Mouse (Mus musculus) layer of hippocampus, postnatal 14 days (tissue): ENCODE data around the gene P2rx1. TPM values are rescaled to one million over a fixed set of nuclear protein-coding genes. Genes with fewer than 3 reads are reported as not detected.

Experiments used
- DNase-seq, 2 experiments: peaks; one replicate each; pipeline ENCODE4 v3.0.0; 2021 to 2022; ENCODE audit warnings: low spot score in 2 of 2, mixed read lengths in 1 of 2
- long read RNA-seq, 2 experiments: library from polyadenylated mRNA; stranded (forward); transcript quantifications; one replicate each; pipeline ENCODE4 v2.0.0; 2021
- total RNA-seq, 2 experiments: library from RNA; stranded (reverse); gene quantifications; 2 replicates each; pipeline ENCODE4 v1.2.3; 2021

Gene P2rx1
- under 1 TPM; 0.65 to 0.83 TPM for total RNA-seq
- long read RNA-seq, experiment 1, partial matches to known transcripts: 0 of 2 reads
- long read RNA-seq, experiment 1, other reads (novel, unspliced or antisense): 1 of 2 reads
- long read RNA-seq, experiment 2, partial matches to known transcripts: 0 of 1 reads
- long read RNA-seq, experiment 2, other reads (novel, unspliced or antisense): 0 of 1 reads

- no peak for DNase-seq
Observed at GRCm38 (mm10) chr11:72998771-72999170, at the start of gene P2rx1. Gene P2rx1, plus strand, starts transcription at chr11:72999103.

- no peak for DNase-seq
Observed at GRCm38 (mm10) chr11:72951137-72952000, 47.5 kb upstream of the P2rx1 start.

- no peak for DNase-seq
Observed at GRCm38 (mm10) chr11:72952226-72952625, 46.7 kb upstream of the P2rx1 start.

GRCm38 (mm10) chr11:72952697-72953096, 46.2 kb upstream of the P2rx1 start:
- no peak for DNase-seq

- no peak for DNase-seq
Observed at GRCm38 (mm10) chr11:72953116-72953439, 45.8 kb upstream of the P2rx1 start.

GRCm38 (mm10) chr11:72953440-72954151, 45.3 kb upstream of the P2rx1 start:
- DNase-seq: no peak

- no peak for DNase-seq
Observed at GRCm38 (mm10) chr11:72954216-72954615, 44.7 kb upstream of the P2rx1 start.

- DNase-seq: no peak
Observed at GRCm38 (mm10) chr11:72955339-72955974, 43.4 kb upstream of the P2rx1 start.

GRCm38 (mm10) chr11:72957318-72957717, 41.6 kb upstream of the P2rx1 start:
- DNase-seq: no peak

GRCm38 (mm10) chr11:72959924-72960679, 38.8 kb upstream of the P2rx1 start:
- no peak for DNase-seq

- no peak for DNase-seq
Observed at GRCm38 (mm10) chr11:72960723-72961071, 38.2 kb upstream of the P2rx1 start.

GRCm38 (mm10) chr11:72961072-72961980, 37.6 kb upstream of the P2rx1 start, which contains the start of gene Atp2a3:
Gene Atp2a3, plus strand, starts transcription at chr11:72961169.
- DNase-seq: no peak

- DNase-seq: no peak
Observed at GRCm38 (mm10) chr11:72962378-72962777, 36.5 kb upstream of the P2rx1 start.

GRCm38 (mm10) chr11:72963058-72963788, 35.7 kb upstream of the P2rx1 start:
- no peak for DNase-seq

GRCm38 (mm10) chr11:72963789-72964294, 35.1 kb upstream of the P2rx1 start:
- DNase-seq: no peak

- DNase-seq: no peak
Observed at GRCm38 (mm10) chr11:72974995-72975503, 23.9 kb upstream of the P2rx1 start.

GRCm38 (mm10) chr11:72982516-72982915, 16.4 kb upstream of the P2rx1 start:
- DNase-seq: no peak

GRCm38 (mm10) chr11:72983283-72983682, 15.6 kb upstream of the P2rx1 start:
- DNase-seq: no peak

GRCm38 (mm10) chr11:72986745-72987144, 12.2 kb upstream of the P2rx1 start:
- DNase-seq: no peak
